Mouse (Mus musculus): ENCODE data around the gene Cpeb2.

Cpeb2 gene

DNA sequence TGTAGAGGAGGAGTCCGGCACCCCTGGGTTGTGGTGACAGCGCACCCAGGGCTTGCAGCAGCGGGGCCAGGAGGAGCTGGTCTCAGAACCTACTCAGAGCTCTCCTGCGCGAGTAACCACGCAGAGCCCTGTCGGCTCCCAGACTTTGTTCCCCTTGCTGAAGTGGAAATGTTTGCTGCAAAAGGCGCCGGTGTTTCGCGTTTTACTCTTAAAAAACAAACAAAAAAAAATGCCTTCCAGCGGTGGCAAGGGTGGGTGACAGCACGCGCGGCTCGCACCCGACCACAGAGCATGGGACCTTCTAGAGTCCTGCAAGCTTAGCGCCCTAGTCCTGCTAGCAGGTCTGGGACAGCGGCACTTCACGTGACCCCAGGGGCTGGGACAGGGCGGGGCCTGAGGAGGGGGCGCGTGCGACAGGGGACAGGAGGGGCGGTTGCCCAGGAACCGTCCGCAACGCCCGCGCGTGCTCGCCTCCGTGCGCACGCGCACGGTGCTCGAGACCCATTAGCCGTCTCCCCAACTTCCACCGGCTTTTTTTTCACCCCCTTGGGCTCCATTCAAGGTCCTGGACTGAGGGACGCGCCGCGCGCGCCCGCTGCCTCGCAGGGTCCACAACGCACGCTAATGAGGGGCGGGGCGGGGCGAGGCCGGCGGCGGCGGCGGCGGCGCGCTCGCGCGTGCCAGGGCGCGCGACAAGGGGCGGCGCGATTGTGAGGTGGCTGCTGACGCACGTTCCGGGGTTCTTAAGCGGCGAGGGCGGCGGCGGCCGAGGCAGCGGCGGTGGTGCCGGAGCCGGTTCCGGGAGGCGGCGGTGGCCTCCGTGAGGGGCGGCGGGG, at the start of gene Cpeb2:
Gene Cpeb2 (plus strand): TSS at position 691 of the 836 bp plus-strand sequence.
- peak; percentile 94 for DNase-seq (ENCODE audit: low spot score)

DNA sequence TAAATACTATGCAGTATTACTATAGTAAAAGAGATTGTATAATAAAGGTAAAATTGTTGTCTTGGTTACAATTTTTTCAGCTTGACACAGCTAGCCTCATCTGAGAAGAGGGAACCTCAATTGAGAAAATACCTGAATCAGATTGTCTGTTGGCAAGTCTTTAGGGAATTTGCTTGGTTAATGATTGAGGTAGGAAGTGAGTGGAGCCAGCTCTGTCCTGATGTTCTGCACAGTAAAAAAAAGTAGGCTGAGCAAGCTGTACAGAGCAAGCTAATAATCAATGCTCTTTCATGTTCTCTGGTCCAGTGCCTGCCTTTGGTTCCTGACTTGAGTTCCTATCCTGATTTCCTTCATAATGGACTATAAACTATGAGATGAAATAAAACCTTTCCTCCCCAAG, 49.4 kb upstream of the Cpeb2 start:
- DNase-seq (ENCODE audit: low spot score): no peak

DNA sequence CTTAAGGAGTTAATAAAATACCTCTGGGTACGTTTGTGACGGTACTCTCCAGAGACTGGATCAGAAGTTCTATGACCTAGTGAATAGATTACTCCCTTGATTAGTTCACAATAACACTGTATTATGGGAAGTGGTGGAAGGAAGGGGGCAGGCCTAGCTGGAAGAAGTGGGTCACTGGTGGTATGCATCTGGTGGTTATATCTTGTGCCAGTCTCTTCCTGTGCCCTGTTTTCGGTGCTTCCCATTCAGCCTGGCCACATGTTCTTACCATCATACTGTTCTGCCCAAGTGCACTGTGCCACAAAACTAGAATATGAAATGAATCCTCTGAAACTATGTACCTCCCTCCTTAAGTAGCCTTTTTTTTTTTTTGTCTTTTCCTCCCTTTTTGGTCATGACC, 48.1 kb upstream of the Cpeb2 start:
- no peak for DNase-seq (ENCODE audit: low spot score)

DNA sequence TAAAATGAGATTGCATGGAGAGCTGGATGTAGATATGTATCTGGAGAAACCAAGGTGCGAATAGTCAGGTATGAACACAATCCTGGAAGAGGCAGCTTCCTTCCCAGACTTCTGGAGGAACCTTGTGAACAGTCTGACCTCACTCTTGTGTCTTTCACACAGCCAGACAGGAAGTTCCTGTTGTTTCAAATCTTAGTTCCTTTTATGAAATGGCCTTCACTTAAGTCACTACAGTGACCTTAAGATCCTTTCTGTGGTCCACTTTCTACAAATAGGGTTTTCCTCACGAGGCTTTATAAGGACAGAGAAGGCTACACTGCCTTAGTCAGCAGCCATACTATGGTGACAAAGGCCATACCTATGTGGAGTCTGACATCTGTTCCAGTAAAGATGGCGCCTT, 47.5 kb upstream of the Cpeb2 start:
- no peak for DNase-seq (ENCODE audit: low spot score)

DNA sequence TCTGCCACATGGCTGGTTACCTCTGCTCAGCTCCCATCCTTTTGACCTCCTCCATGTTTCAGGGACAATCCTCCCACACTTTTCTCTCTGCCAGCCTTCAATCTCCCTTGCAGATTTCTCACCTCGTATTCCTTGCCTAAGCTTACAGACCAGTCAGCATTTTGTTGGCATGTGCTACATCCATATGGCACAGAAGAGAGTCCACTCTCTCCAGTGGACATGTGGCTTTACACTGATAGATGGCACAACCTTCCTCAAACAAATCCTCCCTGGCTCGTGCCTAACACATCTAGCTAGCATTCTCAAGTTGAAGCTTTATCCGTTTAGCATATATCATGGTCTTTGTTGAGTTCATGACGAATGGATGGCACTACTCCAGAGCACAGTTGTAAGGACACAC, 32.3 kb upstream of the Cpeb2 start:
- no peak for DNase-seq (ENCODE audit: low spot score)

DNA sequence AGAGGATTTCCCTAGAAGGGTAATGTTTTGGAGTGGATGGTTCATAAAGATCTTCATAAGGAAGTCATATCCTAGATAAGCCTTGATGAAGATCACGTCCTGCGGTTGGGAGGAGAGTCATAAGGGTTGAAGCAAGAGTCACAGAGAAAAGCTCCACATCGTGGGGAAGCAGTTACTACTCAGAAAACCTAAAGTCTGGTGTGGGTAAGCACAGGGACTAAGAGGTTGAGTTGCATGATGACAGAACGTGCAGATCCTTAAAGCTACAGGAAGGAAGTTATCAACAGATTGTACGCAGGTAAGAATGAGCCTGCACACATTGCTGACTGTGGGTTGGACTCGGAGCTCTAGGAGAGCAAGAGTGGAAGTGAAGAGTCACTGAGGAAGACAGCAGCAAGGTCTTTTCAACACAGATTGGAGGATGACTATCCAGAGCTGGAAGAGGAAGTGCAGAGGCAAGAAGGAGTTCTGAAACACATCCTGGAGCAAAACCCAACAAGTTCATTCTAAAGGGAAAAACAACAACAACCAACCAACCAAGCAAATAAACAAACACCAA, 26.4 kb upstream of the Cpeb2 start:
- no peak for DNase-seq (ENCODE audit: low spot score)

DNA sequence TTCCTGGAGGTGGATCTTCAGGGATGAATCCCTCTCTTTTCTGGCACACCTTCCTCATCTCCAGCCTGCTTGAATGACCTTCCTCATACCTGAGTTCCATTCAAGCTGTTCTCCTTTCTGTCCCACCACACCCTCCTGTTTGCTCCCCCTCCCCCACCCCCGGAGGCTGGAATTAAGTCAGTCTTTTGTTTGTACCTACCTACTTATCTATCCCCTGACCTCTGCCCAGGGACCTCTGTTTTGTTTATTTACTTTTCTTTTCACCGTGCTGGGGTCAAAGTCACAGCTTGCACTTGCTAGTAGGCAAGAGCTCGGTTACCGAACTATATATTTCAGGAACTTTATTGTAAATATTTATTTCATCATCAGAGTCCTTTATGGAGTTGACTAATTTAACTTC, 15.5 kb upstream of the Cpeb2 start:
- no peak for DNase-seq (ENCODE audit: low spot score)

DNA sequence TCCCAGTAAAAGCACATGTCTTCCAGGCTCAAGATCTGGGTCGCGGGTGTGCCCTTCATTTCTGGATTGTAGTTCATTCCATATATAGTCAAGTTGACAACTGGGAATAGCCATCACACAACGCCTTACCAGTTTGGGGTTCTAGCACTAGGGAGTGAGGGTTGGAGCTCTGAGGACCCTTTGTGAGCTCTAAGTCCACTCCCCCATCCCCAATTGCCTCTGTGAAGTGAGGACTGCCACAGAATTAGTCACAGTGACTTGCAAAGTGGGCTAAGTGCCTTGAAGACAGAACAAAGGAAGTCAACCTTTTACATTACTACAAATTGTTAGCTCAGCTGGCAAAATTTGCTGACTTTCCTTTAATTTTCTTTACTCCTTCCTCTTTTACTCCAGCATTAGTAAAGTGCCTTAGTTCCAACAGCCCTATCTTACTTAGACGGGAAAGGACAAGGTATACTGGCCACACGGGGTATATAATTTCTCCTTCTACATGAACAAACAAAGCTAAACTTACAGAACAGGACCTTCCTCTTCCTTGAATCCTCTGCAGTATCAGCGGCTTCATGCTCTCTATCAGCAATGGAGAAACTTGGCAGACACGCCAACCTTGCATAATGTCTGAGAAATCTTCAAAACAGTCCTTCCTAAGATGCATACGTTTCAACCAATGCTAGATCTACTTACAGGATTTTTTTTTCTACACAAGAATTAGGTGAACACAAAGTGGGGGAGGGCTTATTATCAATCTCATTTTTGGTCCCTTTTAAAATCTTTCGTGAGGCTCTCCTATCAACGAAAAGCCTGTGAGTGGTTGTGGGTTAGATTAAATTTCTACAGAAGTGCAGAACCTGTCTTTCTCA, 14.8 kb upstream of the Cpeb2 start:
- peak; percentile 15 for DNase-seq (ENCODE audit: low spot score)

DNA sequence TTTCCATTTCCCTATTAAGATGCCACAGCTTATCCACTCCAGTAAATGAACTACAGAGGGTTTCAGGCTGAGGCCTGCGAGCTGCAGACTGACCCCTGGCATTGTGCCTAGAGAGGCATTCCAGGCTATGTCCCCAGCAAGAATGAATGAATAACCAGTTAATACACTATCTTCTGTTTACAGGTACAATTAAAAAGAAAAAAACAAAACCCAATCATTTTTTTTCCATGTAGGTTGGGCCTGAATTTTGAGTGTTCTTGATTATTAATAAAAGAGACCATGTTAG, 14.2 kb upstream of the Cpeb2 start:
- DNase-seq (ENCODE audit: low spot score): peak; percentile 35

DNA sequence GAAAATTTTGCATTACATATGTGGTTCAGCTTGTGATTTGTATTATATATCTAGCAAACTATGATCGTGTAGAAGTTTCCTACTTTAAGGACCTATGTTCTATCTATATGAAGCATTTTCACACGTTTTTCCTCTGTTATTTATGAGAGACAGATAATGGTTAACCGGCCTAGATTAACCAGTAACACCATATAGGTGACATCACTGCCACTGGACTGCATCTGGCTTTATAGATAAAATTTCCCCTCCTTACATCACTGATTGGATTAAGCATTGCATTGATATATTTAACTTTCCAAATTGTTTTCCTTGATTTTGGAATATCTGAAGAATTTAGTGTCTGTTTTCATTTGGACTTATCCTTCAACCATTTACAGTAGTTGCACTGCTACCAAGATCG, 9.6 kb upstream of the Cpeb2 start:
- DNase-seq (ENCODE audit: low spot score): no peak

DNA sequence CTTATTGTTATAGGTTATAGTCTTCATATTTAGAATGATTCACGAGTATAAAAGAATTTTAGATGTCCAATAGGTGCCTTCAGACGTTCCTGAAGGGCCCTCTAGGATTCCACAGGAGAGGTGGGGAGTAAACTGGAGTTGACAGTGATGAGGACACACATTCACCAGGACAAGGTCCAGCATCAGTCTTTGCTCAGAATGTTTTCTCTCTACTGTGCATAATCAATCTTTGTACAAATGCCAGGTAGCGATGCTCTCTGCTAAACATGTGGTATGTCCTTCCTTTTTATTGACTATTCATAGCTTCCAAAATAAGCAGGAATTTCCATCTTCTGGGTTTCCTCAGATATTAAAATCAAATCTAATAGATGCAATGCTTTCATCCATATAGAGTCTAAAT, 8.7 kb upstream of the Cpeb2 start:
- no peak for DNase-seq (ENCODE audit: low spot score)

DNA sequence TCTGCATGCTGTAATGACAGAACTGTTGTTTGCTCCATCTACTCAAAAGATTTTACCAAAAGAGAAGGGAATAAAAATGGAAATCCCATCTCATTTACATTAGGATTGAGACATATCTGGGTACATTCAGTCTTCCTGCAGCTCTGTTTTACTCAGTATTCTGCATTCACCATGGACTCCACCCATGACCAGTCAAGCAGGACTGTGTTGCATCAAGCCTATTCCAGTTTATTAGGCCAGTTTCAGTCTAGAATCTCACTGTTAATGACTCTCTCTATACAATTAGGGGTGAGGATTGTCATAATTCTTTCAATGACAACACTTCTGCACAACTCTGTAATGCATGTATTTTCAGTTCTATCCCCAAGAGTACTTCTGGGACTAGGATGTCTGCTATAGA, 6.8 kb upstream of the Cpeb2 start:
- no peak for DNase-seq (ENCODE audit: low spot score)

DNA sequence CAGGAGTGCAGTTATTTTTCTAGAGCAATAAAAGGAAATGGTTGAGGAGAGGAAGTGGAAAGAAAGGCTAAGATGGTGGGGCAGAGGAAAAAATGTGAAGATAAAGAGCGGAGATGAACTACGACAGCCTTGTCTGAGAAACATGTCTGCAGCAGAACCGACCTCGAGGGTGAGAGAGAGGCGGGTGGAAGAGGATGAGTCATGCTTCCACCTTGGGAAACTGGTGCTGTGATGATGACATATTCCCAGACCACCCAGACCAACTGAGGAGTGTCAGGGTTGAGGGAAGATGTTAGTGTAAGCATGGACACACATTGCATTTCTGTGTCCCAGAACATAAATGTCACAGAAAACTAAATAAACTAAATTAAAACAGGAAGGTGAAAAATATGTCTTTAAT, 5.4 kb upstream of the Cpeb2 start:
- no peak for DNase-seq (ENCODE audit: low spot score)

DNA sequence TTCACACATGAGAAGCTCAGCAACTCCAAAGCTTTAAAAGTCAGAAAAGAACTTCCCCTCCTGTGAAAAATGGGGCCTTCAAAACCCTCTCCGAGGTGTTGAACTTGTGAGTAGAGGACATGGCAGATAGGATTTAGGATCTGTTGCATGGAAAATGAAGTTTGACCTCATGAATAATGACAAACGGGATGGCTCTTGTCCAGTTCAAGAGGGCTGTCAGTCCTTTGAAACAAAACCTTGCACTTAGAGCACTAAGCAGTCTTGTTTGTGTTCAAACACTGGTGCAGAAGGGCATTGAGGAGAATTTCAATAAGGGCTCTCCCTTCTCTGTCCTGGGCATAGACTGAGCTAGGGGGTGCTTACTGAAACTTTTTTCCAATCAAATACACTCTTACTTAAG, 1.9 kb upstream of the Cpeb2 start:
- DNase-seq (ENCODE audit: low spot score): no peak

DNA sequence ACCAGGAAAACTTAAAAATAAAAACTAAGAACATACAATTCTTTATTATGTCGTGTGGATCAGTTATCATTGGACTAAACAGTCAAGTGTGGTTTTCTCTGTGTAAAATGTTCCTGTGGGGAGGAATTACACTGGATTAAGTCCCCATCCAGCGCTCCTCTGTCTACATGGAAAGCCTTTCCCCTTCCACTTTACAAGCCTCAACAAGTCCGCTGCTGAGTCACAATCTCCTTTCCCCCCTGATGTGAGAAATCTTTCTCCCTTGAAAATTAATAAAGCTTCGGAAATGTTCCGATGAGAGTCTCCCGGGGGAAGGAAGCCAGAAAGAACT, 856 bp upstream of the Cpeb2 start:
- DNase-seq (ENCODE audit: low spot score): no peak

DNA sequence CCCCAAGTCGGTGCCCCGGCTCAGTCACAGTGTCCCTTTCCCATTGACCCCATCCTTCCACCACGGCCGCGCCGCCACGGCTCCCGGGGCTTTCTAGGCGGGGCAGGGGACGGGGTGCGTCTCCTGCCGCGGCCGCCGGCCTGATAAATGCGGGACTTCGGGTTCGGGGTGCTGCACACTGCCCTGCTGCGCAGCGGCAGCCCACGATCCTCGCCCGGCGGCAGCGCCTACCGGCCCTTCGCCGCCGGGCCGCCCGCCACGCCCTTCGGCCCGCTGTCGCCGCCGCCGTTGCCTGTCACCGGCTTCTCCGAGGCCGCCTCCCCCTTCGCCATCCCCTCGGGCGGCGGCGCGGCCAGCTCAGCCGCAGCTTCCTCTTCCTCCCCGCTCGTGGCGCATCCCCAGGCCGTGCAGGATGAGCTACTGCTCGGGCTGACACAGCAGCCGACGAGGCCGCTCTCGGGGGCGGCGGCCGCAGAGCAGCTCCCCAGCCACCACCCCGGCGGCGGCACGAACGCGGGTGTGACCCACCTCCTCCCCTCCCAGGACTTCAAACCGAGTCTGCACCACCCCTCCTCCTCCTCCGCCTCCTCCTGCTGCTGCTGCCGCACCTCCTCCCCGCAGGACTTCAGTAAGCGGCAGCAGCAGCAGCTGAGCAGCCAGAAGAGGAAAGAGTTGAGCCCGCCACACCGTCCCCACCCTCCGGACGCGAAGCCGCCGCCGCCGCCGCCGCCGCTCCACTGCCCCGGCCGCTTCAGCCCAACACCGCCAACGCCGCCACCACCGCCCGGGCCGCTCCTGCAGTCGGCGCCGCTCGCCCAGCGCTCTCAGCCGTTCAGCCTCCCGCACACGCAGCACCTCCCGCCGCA, 579 bp downstream of the Cpeb2 start:
- peak; percentile 86 for DNase-seq (ENCODE audit: low spot score)

DNA sequence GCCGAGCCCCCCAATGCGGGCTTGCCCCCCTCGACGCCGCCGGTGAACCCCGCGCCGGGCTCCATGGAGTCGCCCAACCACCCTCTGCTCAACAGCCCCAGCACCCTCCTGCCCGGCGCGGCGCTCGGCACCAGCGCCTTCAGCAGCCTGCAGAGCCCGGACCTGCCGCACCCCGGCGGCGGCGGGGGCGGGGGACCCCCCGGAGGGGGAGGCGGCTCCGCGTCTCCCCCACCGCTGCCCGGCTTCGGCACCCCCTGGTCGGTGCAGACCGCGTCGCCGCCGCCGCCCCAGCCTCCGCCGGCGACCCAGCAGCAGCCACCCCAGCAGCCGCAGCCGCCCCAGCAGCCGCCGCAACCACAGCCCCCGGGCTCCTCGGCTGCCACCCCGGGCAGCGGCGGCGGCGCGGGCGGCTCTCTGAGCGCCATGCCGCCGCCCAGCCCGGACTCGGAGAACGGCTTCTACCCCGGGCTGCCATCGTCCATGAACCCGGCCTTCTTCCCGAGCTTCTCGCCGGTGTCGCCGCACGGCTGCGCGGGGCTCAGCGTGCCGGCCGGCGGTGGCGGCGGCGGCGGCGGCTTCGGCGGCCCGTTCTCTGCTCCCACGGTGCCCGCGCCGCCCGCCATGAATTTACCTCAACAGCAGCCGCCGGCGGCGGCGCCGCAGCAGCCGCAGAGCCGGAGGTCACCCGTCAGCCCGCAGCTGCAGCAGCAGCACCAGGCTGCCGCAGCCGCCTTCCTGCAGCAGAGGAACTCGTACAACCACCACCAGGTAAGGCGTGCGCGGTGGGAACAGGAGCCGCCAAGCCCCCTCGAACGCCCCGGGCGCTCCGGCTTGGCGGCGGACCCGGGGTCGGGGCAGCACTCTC, 1.6 kb downstream of the Cpeb2 start:
- peak; percentile 33 for DNase-seq (ENCODE audit: low spot score)

DNA sequence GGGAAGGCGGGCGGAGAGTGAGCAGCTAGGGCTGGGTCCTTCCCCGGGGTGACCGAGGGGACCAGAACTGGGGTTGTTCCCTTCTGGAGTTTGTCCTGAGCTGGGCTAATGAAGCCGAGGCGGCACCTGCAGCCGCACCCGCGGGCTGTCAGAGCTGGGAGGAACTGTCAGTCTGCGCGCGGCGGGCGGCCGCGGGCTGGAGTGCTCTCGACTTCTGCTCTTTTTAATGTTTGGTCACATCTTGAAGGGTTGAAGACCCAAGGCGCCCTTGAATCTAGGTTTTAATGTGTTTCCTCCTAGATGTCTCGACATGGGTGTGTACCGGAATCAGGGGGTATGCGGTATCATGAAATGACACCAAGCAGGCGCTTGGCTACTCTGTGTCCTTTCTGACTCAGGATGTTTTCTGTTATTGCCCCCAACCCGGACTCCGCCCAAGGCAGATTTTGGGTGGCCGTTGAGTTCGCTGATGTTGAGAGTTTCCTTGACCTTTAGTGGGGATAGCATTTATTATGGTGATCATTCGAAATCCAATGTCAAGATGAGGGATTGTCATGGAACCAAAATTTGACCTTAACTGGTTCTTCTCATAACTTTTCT, 2.3 kb downstream of the Cpeb2 start:
- peak; percentile 22 for DNase-seq (ENCODE audit: low spot score)

DNA sequence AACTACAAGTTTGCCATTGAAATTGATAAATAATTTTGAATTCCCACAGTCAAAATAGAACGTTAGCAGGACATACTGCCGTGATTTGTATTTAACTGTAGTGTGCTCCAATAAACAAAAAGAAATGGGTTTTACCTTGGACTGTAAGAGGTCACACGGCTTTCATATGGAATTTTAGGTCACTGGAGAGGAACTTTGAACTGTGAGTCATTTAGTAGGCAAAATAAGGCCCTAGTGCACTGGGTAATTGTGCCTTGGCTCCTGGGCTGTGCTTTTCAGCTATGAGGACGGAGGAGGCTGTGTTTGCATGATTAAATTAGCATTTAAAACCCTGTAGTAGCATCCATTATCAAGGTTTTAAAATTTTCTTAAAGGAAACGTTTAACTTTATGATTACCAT, 3.0 kb downstream of the Cpeb2 start:
- DNase-seq (ENCODE audit: low spot score): no peak

DNA sequence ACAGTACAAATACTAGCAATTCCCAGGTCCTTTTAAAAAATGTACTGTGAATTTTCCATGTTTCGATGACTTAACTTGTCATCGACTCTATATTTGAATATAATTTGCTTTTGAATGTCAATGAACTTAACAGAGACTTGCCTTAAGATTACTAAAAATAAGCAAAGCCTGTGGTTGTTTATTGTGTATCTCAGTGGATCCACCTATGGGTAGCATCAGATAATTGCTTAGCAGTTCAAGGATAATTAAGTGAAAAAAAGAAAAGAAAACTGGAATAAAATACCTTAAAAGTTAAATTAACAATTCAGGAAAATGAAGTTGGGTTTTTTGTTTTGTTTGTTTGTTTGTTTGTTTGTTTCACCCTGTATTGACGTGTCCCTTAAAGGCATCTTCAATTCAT, 3.5 kb downstream of the Cpeb2 start:
- no peak for DNase-seq (ENCODE audit: low spot score)

DNA sequence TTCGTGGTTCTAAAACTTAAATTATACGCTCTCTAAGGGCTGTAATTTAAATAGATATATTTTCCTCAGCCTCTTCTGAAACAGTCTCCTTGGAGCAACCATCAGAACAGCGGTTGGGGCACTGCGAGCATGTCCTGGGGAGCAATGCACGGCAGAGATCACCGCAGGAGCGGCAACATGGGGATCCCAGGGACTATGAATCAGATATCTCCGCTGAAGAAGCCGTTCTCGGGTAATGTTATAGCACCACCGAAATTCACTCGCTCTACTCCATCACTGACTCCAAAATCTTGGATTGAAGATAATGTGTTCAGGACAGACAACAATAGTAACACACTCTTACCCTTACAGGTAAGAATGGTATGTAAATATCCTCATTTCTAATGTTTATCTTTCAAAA, 4.3 kb downstream of the Cpeb2 start:
- no peak for DNase-seq (ENCODE audit: low spot score)
